Mouse (Mus musculus) liver, embryonic 14.5 days (tissue): ENCODE measurements around the gene Rrp12.
"Not testable (repeated sequence)": the region's sequence is repeated elsewhere in the genome, so short reads cannot be mapped to it uniquely, and the experiment has no call there.

ENCODE experiments used
- CTCF ChIP-seq: IDR thresholded peaks from 2 replicates; pipeline ENCODE4 v1.5.1; 2016; ENCODE audit warnings: antibody characterized with exemption, low read depth, control low read depth
- EP300 ChIP-seq: IDR thresholded peaks from 2 replicates; pipeline ENCODE4 v1.6.1; 2016; ENCODE audit warnings: antibody characterized with exemption, low read depth

- not testable (repeated sequence) for TF ChIP-seq CTCF, EP300
These were observed 26.0 kb downstream of the Rrp12 start for GRCm38 (mm10) chr19:41869946-41870345.
